Mouse (Mus musculus) frontal cortex, adult 2 months (tissue): ENCODE results near the gene Bco1. TPM values are rescaled to one million over a fixed set of nuclear protein-coding genes. Genes with fewer than 3 reads are reported as not detected.

Experiments
- DNase-seq, 2 experiments: peaks; one replicate each; pipeline ENCODE4 v3.0.0; 2022; ENCODE audit warnings: low spot score in 1 of 2; ENCODE audit errors: extremely low spot score in 1 of 2
- polyA plus RNA-seq: library from polyadenylated mRNA; depleted of rRNA; stranded (reverse); fragments of >200 nt; gene quantifications from 2 replicates; pipeline ENCODE4 v1.2.3, GENCODE M21; 2012; rRNA removed

Bco1 gene
- 0.04 and 0.08 TPM in 2 replicates for polyA plus RNA-seq

GRCm38 (mm10) chr8:117095647-117096046 is at the start of gene Bco1:
Bco1 (plus strand) TSS chr8:117095854.
- no peak for DNase-seq

GRCm38 (mm10) chr8:117049444-117049843 is 46.2 kb upstream of the Bco1 start:
- DNase-seq: no peak

DNA sequence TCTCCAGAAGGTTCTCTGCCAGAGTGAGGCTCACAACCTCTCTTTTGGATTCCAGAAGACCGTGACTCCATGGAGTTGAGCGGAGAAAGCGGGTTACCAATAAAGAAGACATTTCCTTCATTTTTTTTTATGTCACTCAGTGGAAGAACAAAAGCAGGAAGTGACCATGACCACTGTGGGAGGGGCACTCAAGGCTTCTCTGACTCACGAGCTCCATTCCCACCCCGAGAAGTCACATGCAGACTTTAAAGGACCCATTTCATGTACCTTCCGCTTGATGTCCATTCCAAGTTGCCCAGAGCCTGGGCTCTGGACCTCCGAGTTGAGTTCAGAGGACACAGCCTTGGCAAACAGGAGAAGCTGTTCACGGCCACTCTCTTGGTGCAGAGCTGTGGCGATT is 44.9 kb upstream of the Bco1 start:
- DNase-seq: no peak

- DNase-seq: no peak
These were observed 44.3 kb upstream of the Bco1 start for GRCm38 (mm10) chr8:117051316-117051715.

GRCm38 (mm10) chr8:117053135-117054079 is 42.2 kb upstream of the Bco1 start:
- DNase-seq: peak in 1 of 2 experiments; percentile 27

- DNase-seq: no peak
These were observed 41.5 kb upstream of the Bco1 start for GRCm38 (mm10) chr8:117054146-117054545.

DNA sequence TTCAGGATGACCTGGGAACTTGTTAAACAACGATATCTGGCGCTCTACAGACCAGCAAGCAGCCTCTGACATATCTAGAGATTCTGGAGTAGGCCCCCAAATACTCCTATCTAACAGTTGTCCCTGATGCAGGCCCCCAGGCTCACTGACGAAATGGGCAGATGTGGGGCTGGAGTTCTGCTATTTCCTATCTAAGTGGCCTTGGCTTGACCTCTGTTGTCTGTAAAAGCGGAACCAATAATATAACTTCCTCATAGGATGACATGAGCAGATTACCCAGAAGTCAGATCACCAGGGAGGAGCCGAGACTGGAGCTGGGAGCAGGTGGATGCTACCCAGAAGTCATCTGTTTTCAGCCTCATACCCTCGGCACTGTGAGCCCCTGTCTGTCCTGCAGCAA is 40.6 kb upstream of the Bco1 start:
- DNase-seq: no peak

- DNase-seq: no peak
These were observed 36.6 kb upstream of the Bco1 start for GRCm38 (mm10) chr8:117059021-117059420.

GRCm38 (mm10) chr8:117060306-117060705 is 35.3 kb upstream of the Bco1 start:
- no peak for DNase-seq

GRCm38 (mm10) chr8:117061180-117061880 is 34.3 kb upstream of the Bco1 start:
- peak; percentile 37 to 76 for DNase-seq

DNA sequence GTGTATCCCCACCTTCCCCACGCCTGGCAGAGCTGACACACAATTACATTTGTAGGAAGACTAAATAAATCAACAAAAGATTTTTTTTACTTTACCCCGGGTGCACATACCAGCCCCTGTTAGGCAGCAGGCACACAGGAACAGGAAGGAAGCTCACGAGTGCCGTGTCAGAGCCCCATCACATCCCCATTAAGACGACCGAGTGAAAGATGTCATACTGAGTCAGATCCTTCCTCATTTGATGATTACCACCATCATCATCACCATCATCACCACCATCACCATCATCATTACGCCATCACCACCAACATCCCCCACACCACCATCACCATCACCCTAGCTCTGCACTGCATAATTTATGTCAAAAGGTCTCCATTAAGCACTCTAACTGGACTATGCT is 28.7 kb upstream of the Bco1 start:
- DNase-seq: no peak

GRCm38 (mm10) chr8:117067396-117067795 is 28.3 kb upstream of the Bco1 start:
- DNase-seq: no peak

DNA sequence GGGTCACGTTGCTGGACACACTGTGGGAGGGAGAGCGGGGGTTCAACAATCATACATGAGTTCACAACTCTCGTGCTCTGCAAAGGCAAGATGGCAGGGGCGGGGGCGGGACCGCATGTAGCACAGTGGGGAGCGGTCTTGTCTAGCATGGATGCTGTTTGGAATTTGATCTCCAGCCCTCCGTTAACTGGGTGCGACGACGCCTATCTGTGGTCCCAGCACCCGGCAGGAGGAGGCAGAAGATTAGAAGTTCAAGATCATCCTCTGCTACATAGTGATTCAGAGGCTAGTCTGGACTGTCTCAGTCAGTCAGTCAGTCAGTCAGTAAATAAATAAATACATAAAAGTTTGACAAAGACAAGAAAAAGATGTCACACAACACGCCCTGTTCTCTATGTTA is 27.4 kb upstream of the Bco1 start:
- DNase-seq: no peak

GRCm38 (mm10) chr8:117069708-117070107 is 25.9 kb upstream of the Bco1 start:
- peak in 1 of 2 experiments; percentile 45 for DNase-seq

- no peak for DNase-seq
These were observed 21.1 kb upstream of the Bco1 start for GRCm38 (mm10) chr8:117074350-117075182.

DNA sequence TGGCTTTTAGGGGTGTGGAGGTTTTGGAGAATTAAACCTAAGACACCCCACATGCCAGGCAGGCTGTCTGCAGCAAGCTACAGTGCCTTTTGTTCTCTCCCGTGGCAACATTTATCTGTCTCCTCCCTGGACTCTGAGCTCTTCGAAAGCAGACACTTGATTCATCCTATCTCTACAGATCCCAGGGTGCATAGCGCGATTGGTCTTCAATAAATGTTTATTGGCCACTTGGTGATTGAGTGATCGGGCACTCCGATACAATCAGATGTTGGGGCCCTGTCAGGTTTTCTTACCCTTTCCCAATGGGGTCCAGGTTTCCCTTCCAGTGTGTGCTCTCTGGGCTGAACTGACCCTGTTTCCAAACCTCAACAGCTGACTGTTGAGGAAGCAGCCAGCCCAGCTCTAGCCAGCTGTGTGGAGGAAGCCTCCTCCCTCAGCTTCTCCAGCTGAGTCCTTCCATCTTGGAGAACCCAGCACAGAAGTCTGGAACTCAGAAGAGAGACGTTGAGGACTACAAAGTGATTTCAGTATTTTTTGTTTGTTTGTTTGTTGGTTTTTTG is 17.2 kb upstream of the Bco1 start:
- no peak for DNase-seq

DNA sequence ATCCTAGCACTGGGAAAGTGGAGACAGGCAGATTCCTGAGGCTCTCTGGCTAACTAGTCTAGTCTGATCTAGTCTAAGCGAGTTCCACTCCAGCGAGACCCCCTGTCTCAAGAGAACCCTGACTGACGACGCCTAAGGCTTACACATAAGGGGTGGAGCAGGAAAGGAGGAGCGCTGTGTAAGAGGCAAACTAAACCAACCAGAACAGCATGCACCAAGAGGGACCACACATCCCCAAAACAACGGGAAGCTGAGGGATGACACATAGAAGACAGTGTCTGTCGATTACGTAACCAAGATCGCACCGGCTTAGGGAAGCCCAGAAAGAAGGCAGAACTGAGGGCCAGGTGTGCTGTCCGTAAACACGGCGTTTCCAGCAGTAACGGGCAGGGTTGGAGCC is 16.0 kb upstream of the Bco1 start:
- DNase-seq: no peak

GRCm38 (mm10) chr8:117082399-117082872 is 13.2 kb upstream of the Bco1 start, which contains the start of gene Pkd1l2:
Pkd1l2 (minus strand) TSS chr8:117082449.
- no peak for DNase-seq

GRCm38 (mm10) chr8:117082947-117083559 is 12.6 kb upstream of the Bco1 start:
- DNase-seq: no peak

- no peak for DNase-seq
These were observed 10.1 kb upstream of the Bco1 start for GRCm38 (mm10) chr8:117085521-117085920.
